Mouse (Mus musculus): Measurements from ENCODE around the gene Gnao1. TPM values are rescaled to one million over a fixed set of nuclear protein-coding genes. Genes with fewer than 3 reads are reported as not detected.

Gnao1 gene
- 18.7 and 19.3 TPM in 2 replicates for polyA plus RNA-seq (2016; fragmentation: Nextera tagmentation; extraction: Ambion mirVana)

DNA sequence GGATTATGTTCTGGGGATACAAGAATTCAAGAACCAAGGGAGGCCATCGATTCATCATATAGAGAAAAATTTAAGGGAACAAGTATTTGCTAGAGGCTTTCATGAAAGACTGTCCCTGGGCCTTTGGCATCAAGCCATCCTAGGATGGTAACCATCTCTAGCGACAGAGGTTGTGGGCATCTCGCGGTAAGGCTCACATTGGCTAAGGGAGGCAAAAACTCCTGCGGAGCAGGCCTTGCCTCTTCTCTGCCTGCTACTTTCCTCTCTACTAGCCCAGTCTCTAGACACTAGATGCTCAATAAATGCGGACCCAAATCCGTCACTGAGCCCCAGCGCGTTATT lies at the start of gene Gnao1:
Gnao1 (plus strand) TSS at position 281 of the 342 bp plus-strand sequence.
- H3K27ac ChIP-seq (ENCODE audit: poor library complexity, severe bottlenecking) = peak within 1 kb of the TSS; percentile 59
- no peaks in the 10 kb centered on the region for H3K36me3 ChIP-seq
- H3K4me1 ChIP-seq (replicated peaks) = peaks cover 26% of the 10 kb centered on the region
- peak within 1 kb of the TSS; percentile 74 for H3K9ac ChIP-seq
- H3K9me3 ChIP-seq (replicated peaks) = no peaks in the 10 kb centered on the region
- H3K4me3 ChIP-seq = peak within 1 kb of the TSS; percentile 67
- H3K4me2 ChIP-seq = peak within 1 kb of the TSS; percentile 89
- no peak for ATAC-seq (ENCODE audit: insufficient number of reproducible peaks, low FRiP score)
- 12% methylated on average over 9 of the region's 9 CpGs for WGBS
- H3K27me3 ChIP-seq (replicated peaks) = peaks cover 24% of the 10 kb centered on the region

DNA sequence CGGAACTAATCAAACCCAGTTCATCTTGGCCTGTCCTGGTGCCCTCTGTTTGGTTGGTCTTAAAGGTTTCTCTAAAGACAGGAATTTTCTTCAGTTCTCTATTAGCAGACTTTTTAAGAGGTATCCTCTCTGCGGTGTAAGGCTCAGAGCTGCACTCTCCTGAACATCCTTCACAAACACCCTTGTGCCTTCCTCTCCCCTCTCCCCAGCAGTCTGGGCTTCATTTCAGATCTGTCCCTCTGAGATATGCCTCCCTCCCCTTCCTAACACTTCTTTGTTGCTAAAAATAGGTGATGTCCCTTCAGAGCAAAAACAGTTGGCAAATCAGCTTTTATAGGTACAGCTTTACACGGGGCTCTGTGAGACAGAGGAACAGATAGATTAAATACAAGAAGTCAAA lies 32.2 kb upstream of the Gnao1 start:
- no peaks in the 10 kb centered on the region for H3K36me3 ChIP-seq
- 25% methylated on average over 3 of the region's 3 CpGs for WGBS
- no peaks in the 10 kb centered on the region for H3K27me3 ChIP-seq (replicated peaks)
- H3K4me3 ChIP-seq = no peak overlapping the region
- H3K4me1 ChIP-seq (replicated peaks) = peaks cover 8% of the 10 kb centered on the region; the same call in 1 of the 2 replicates
- no peak for ATAC-seq (ENCODE audit: insufficient number of reproducible peaks, low FRiP score)
- peak overlapping the region; percentile 14 for H3K4me2 ChIP-seq
- peak overlapping the region; percentile 20 for H3K27ac ChIP-seq (ENCODE audit: poor library complexity, severe bottlenecking)
- H3K9ac ChIP-seq = no peak overlapping the region
- no peaks in the 10 kb centered on the region for H3K9me3 ChIP-seq (replicated peaks)

DNA sequence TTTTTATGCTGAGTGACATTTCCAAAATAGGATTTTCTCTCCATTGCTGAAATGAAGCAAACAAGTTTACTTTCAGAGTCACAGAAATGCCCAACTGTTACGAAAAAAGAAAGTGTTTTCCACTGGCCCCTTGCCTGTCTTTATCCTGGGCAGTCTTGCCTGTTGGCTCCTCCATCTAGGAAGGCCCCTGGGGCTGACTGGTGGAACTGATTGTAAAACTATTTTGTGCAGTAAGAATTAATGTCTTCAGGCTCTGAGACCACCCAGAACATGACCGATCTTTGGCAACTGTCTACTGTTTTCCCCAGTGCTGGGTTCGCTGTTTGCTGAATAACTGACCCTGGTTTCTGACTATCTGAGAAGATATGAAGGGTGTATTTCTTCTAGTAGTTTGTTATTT lies 540 bp upstream of the Gnao1 start:
- H3K4me2 ChIP-seq = no peak overlapping the region
- H3K4me1 ChIP-seq (replicated peaks) = peaks cover 26% of the 10 kb centered on the region
- ATAC-seq (ENCODE audit: insufficient number of reproducible peaks, low FRiP score) = no peak
- no peaks in the 10 kb centered on the region for H3K36me3 ChIP-seq
- H3K9ac ChIP-seq = no peak overlapping the region
- no peak overlapping the region for H3K27ac ChIP-seq (ENCODE audit: poor library complexity, severe bottlenecking)
- no peaks in the 10 kb centered on the region for H3K9me3 ChIP-seq (replicated peaks)
- no peak overlapping the region for H3K4me3 ChIP-seq
- H3K27me3 ChIP-seq (replicated peaks) = peaks cover 24% of the 10 kb centered on the region
- WGBS = 79% methylated on average over 3 of the region's 3 CpGs

DNA sequence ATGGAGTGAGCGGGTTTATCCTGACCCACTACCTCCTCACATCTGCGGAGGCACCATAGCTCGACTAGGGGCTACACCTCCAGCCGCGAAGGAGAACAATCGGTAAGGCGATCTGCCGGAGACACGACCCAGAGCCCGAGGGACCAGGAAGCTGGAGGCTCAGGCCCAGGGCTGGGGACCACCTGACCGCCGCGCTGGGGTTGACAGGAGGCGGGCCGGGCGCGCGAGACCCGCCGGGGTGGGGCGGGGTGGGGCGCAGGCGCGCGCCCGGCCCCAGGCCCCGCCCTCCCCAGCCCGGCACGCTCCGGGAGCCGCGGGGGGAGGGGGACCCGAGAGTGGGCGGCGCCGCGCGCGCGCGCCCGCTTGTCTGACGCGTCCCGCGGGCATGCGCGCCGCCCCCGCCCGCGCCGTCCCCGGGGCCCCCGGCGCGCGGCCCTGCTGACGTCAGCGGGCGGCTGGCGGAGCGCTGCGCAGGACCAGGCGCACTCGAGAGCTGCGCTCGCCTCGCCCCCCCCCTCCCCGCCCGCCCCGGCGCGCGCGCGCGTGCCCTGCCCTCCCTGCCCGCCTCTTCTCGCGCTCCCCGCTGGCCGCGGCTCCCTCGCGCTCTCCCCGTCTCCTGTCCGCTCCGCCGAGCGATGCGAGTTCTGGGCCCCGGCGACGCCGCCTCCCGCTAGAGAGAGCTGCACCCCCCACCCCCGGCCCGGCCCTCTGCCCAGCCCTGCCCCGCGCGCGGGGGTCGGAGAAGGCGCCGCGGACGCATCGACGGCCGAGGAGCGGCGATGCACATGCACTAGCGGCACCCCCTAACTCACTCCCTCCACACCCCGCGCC lies 477 bp downstream of the Gnao1 start:
- Histone ChIP-seq H3K27me3 (replicated peaks) (peaks cover 24% of the 10 kb centered on the region), H3K4me3 (peak overlapping the region; percentile 67), H3K36me3 (no peaks in the 10 kb centered on the region), H3K27ac (ENCODE audit: poor library complexity, severe bottlenecking) (peak overlapping the region; percentile 59), H3K4me1 (replicated peaks) (peaks cover 26% of the 10 kb centered on the region), H3K9ac (peak overlapping the region; percentile 74), H3K9me3 (replicated peaks) (no peaks in the 10 kb centered on the region), H3K4me2 (peak overlapping the region; percentile 89)
- ATAC-seq (ENCODE audit: insufficient number of reproducible peaks, low FRiP score) = peak; percentile 90
- under 1% methylated on average over 48 of the region's 116 CpGs for whole genome bisulfite sequencing

DNA sequence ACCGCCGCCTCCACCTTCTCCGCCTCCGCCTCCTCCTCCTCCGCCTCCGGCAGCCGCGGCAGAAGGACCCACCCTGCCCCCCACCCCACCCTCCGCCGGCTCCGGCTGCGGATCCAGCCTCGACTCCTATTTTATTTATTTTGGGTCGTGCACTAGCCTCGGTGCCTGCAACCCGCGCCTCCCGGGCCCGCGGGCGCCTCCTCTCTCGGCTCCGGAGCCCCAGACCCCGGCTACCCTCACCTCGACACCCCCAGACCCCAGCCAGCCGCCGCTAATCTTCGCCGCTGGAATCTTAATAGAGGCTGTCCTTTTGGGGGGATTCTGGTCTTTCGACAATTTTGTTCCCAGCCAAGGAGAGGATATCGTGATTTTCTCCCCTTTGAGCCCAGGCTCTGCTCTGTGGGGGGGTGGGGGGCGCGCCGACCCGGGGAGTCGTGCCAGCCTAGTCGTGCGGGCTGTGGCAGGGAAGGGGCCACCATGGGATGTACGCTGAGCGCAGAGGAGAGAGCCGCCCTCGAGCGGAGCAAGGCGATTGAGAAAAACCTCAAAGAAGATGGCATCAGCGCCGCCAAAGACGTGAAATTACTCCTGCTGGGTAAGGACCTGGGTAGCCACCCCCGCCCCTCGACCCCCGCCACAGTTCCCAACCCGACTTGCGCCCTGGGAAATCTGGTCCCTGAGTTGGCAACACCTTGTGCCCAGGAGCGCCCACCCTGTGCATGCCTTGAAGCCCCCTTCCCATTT lies 1.3 kb downstream of the Gnao1 start:
- Histone ChIP-seq H3K9ac (peak overlapping the region; percentile 74), H3K9me3 (replicated peaks) (no peaks in the 10 kb centered on the region), H3K4me1 (replicated peaks) (peaks cover 26% of the 10 kb centered on the region), H3K27me3 (replicated peaks) (peaks cover 24% of the 10 kb centered on the region), H3K4me3 (peak overlapping the region; percentile 67), H3K4me2 (peak overlapping the region; percentile 89), H3K27ac (ENCODE audit: poor library complexity, severe bottlenecking) (peak overlapping the region; percentile 37; the same call in 1 of the 2 replicates), H3K36me3 (no peaks in the 10 kb centered on the region)
- WGBS = under 1% methylated on average over 49 of the region's 53 CpGs
- no peak for ATAC-seq (ENCODE audit: insufficient number of reproducible peaks, low FRiP score)

DNA sequence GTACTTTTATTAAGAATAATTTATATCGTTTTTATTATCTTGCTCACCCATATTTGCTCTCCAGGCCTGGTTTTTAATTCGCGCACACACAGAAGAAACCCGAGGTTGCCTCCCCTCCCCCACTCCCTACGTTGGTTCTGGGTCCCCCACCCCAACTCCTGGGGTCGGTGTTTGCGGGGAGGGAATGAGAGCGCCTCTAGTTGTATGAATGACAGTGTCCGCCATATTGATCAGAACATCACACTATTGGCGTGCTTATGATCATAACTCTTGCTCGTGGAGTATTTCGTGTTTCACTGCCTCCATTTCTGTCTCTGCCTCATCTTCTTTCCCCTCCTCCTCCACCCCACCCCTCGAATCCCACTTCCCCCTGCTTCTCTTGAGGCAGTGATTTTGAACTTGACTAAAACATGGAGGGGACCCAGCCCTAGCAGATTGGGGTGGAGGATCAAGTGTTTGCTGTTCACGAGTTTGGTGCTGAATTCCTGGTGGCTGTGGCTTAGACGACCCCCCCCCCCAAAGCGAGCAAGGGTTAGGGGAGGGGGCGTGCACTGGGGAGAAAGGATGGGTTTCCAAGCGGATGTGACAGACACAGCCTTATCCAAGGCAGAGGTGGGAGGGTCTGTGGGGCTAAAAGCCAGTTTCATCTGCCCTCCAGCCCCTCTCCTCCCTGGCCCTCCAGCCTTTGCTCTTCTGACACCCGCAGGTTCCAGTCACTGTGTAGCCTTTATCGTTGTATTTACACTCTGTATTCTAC lies 2.1 kb downstream of the Gnao1 start:
- H3K4me2 ChIP-seq = peak overlapping the region; percentile 89
- no peaks in the 10 kb centered on the region for H3K9me3 ChIP-seq (replicated peaks)
- H3K4me1 ChIP-seq (replicated peaks) = peaks cover 26% of the 10 kb centered on the region
- H3K4me3 ChIP-seq = peak overlapping the region; percentile 67
- H3K9ac ChIP-seq = no peak overlapping the region; the same call in 1 of the 2 replicates
- peaks cover 24% of the 10 kb centered on the region for H3K27me3 ChIP-seq (replicated peaks)
- ATAC-seq (ENCODE audit: insufficient number of reproducible peaks, low FRiP score) = no peak
- 13% methylated on average over 20 of the region's 20 CpGs for WGBS
- no peak overlapping the region for H3K27ac ChIP-seq (ENCODE audit: poor library complexity, severe bottlenecking)
- no peaks in the 10 kb centered on the region for H3K36me3 ChIP-seq

DNA sequence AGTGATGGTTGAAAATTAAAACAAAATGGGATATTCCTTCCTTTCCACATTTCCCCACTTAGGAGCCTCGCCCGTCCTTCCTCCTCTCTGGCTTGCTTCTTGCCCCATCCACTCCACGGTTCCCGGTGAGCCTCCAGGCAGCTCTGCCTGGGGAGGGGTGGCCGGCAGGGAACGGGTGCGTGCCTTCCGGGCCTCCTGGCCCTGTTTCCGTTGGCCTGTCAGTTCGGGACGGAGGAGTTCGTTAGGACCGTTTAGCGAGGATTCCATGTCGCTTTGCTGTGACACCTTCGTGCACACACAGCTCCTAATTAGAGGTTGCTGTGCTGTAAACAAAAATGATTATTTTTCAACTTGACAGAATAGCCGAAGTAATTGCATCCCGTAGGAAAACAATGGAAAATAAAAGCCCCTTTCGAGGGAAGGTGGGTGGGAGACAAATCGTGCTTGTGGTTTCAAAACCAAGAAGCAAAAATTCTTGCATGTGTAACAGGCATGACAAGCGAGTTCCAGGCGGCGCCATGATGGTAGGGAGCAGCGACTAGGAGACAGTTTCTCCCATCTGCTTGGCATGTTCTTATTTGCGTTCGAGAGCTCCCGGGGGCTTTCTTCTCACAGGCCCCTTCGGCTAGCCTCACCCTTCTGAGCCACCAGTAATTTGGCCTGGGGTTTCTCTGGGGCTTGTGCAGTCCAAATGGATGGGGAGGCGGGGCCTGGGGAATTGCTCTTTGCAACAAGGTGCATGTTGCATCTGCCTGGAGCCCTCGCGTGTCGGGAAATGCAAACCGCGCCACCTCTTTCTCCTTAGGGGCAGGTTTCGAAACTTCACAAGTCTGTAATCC lies 3.0 kb downstream of the Gnao1 start:
- H3K36me3 ChIP-seq = 0 out of 2 replicates have a peak, but pooled peaks cover 1% of the 10 kb centered on the region
- H3K27ac ChIP-seq (ENCODE audit: poor library complexity, severe bottlenecking) = no peak overlapping the region
- H3K4me3 ChIP-seq = peak overlapping the region; percentile 67
- no peak overlapping the region for H3K9ac ChIP-seq
- H3K4me1 ChIP-seq (replicated peaks) = peaks cover 26% of the 10 kb centered on the region
- H3K9me3 ChIP-seq (replicated peaks) = no peaks in the 10 kb centered on the region
- 16% methylated on average over 35 of the region's 35 CpGs for WGBS
- no peak for ATAC-seq (ENCODE audit: insufficient number of reproducible peaks, low FRiP score)
- H3K27me3 ChIP-seq (replicated peaks) = peaks cover 19% of the 10 kb centered on the region
- H3K4me2 ChIP-seq = peak overlapping the region; percentile 89

DNA sequence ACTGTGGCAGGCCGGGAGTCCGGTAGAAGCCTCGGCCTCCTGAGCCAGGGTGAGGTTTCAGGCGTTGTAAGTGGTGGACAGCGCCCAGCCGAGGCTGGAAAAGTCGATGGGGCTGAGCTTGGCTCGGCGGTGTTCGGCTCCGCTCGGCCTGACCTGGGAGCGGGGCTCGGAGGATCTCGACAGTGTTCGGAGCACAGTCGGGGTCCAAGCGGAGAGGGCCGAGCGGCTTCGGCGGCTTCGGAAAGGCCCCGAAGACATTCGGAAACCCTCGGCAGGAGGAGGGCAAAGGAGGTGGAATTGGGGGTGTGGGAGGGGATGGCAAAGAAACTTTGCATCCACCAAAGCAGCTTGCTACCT lies 3.6 kb downstream of the Gnao1 start:
- WGBS = under 1% methylated on average over 26 of the region's 26 CpGs
- Histone ChIP-seq H3K36me3 (0 out of 2 replicates have a peak, but pooled peaks cover 2% of the 10 kb centered on the region), H3K9me3 (replicated peaks) (no peaks in the 10 kb centered on the region), H3K9ac (peak overlapping the region; percentile 26; the same call in 1 of the 2 replicates), H3K4me2 (peak overlapping the region; percentile 89), H3K27ac (ENCODE audit: poor library complexity, severe bottlenecking) (no peak overlapping the region), H3K4me3 (peak overlapping the region; percentile 67), H3K4me1 (replicated peaks) (peaks cover 26% of the 10 kb centered on the region), H3K27me3 (replicated peaks) (peaks cover 18% of the 10 kb centered on the region)
- peak; percentile 84 for ATAC-seq (ENCODE audit: insufficient number of reproducible peaks, low FRiP score)

DNA sequence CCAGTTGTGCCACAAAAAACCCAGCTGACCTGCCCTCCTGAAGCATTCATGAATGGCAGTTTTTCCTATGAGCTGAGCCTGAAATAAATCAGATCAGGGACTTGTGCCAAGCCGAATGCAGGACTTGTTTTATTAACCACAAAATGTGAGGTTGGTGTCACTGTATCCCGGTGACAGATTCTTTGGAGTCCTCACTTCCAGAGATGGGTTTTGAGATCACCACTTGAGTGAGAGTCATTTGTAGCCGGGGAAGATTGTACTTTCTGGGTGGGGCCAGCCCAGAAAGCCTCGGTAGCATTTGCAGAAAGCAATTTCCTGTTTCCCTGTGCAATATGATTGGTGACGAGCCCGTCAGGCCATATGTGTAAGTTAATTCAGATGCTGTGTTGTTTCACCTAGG lies 4.5 kb downstream of the Gnao1 start:
- Histone ChIP-seq H3K27me3 (replicated peaks) (peaks cover 14% of the 10 kb centered on the region), H3K4me1 (replicated peaks) (peaks cover 26% of the 10 kb centered on the region), H3K36me3 (0 out of 2 replicates have a peak, but pooled peaks cover 2% of the 10 kb centered on the region), H3K27ac (ENCODE audit: poor library complexity, severe bottlenecking) (no peak overlapping the region), H3K4me3 (no peak overlapping the region), H3K9ac (no peak overlapping the region), H3K9me3 (replicated peaks) (no peaks in the 10 kb centered on the region), H3K4me2 (no peak overlapping the region)
- WGBS = 57% methylated on average over 6 of the region's 6 CpGs
- no peak for ATAC-seq (ENCODE audit: insufficient number of reproducible peaks, low FRiP score)

DNA sequence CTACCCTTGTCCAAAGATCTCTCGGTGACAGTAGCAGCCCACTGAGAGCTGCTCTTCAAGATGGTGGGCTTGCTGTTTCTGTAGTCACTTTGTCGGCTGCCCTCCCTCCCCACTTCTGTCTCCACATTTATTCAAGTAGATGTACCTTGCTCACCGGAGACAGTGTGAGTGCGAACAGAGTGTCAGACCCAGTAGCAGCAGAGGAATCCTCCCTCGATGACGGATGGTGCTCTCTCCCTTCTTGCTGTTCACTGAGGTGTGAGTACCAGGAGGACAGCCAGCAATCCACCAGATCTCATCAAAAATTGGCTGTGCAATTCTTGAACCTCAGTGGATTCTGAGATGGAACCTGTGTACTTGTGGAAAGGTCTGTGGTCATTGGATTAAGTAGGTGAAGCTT lies 6.5 kb downstream of the Gnao1 start:
- Histone ChIP-seq H3K27ac (ENCODE audit: poor library complexity, severe bottlenecking) (no peak overlapping the region), H3K27me3 (replicated peaks) (peaks cover 14% of the 10 kb centered on the region), H3K9me3 (replicated peaks) (no peaks in the 10 kb centered on the region), H3K4me1 (replicated peaks) (peaks cover 31% of the 10 kb centered on the region), H3K4me2 (no peak overlapping the region), H3K9ac (no peak overlapping the region), H3K36me3 (0 out of 2 replicates have a peak, but pooled peaks cover 2% of the 10 kb centered on the region), H3K4me3 (no peak overlapping the region)
- 62% methylated on average over 6 of the region's 6 CpGs for WGBS
- no peak for ATAC-seq (ENCODE audit: insufficient number of reproducible peaks, low FRiP score)
